Mouse (Mus musculus) forebrain, embryonic 11.5 days (tissue): Measurements from ENCODE around the gene Pdgfa. TPM values are rescaled to one million over a fixed set of nuclear protein-coding genes. Genes with fewer than 3 reads are reported as not detected.

ENCODE experiments used
- polyA plus RNA-seq: library from polyadenylated mRNA; unstranded; fragments of >200 nt; fragmentation: Nextera tagmentation; extraction: Ambion mirVana; gene quantifications from 2 replicates; pipeline ENCODE4 v1.2.1, GENCODE M21; 2014

The Pdgfa gene
- polyA plus RNA-seq, 1 experiment from 2014 or later = 9.4 TPM

Other genes starting within 250 kb of the Pdgfa start
- gene Fam20c, start 242.9 kb downstream of the Pdgfa start, polyA plus RNA-seq = 11.2 and 14.4 TPM in 2 replicates
- gene Gm5294, start 177.3 kb downstream of the Pdgfa start, polyA plus RNA-seq = not detected in 2 replicates
- 10.9 and 13.0 TPM in 2 replicates for gene Prkar1b, start 152.6 kb upstream of the Pdgfa start, polyA plus RNA-seq
- 11.5 and 11.9 TPM in 2 replicates for gene Dnaaf5, start 152.9 kb upstream of the Pdgfa start, polyA plus RNA-seq
- 50.7 and 56.2 TPM in 2 replicates for gene Sun1, start 203.3 kb upstream of the Pdgfa start, polyA plus RNA-seq